Mouse (Mus musculus): ENCODE measurements around the gene Icosl.

GRCm38 (mm10) chr10:78054633-78055565 is 14.2 kb upstream of the Icosl start:
- TF ChIP-seq POLR2A (IDR thresholded peaks at IDR 0.05; ENCODE audit: borderline replicate concordance, extremely low read depth, low read depth, low read length) (no peak), CTCF (IDR thresholded peaks at IDR 0.05; ENCODE audit: insufficient read depth, low read length) (no peak)

All from lung, adult 2 months (tissue).